Mouse (Mus musculus) kidney, adult 18-20 months (tissue): ENCODE data around the gene Shb.
"Not testable (repeated sequence)": the region's sequence is repeated elsewhere in the genome, so short reads cannot be mapped to it uniquely, and the experiment has no call there.

Experiments
- DNase-seq: peaks from one replicate; pipeline ENCODE4 v3.0.0; 2021

Gene Shb

GRCm38 (mm10) chr4:45380903-45381580 is 151.2 kb downstream of the Shb start:
- not testable (repeated sequence) for DNase-seq

- no peak for DNase-seq
Observed at GRCm38 (mm10) chr4:45376573-45376972, 155.7 kb downstream of the Shb start.

GRCm38 (mm10) chr4:45374879-45375278 is 157.4 kb downstream of the Shb start:
- DNase-seq, result no peak
